Mouse (Mus musculus): ENCODE results near the gene Mfap2.

The Mfap2 gene

DNA sequence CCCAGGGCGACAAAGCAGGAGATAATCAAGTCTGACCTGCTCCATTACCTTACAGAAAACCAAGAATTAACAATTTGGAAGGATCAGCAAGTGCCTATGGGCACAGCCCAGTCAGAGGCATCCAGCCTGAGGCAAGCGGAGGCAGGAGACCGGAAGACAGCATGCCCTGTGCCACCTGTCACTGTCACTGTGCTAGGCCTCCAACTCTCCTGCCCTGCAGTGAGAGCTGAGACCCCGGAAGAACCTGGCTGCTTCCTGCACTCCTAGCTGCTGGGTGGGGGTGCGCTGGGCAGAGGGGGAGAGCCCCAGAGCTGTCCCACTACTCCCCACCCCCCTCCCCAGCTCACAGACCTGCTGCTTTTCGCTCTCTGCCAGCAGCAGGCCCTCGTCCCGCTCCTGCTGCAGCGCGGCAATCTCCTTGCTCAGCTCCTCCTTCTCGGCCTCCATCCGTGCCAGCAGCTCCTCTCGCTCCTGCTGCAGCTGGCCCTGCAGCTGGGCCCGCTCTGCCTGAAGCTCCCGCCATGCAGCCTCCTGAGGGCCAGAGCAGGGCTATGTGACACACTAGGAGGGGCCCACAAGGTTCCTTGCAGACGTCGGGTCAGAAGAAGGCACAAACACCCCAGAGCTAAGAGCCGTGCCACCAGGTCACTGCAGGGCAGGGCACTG is 20.5 kb downstream of the Mfap2 start:
- peak in 1 of 2 experiments; percentile 52 for DNase-seq

DNA sequence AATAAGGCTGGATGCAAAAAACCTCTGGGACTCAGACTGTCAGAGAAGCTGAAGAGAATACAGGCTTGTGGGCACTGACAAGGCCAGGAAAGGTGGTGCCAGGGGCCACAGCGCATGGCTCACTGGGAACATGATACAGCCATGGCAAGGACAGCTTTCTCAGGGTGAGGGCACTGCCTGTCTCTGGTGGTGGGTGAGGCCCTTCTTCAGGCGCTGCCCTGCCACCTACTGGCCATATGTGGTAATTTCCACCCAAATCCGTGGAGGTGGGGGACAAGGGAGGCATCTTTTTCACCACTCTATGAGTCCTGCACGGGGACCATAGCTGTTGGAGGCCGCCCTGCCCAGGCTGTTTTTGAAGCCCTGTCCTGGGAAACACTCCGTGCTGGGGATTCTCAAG is 21.5 kb downstream of the Mfap2 start:
- DNase-seq = peak; percentile 87 to 88

DNA sequence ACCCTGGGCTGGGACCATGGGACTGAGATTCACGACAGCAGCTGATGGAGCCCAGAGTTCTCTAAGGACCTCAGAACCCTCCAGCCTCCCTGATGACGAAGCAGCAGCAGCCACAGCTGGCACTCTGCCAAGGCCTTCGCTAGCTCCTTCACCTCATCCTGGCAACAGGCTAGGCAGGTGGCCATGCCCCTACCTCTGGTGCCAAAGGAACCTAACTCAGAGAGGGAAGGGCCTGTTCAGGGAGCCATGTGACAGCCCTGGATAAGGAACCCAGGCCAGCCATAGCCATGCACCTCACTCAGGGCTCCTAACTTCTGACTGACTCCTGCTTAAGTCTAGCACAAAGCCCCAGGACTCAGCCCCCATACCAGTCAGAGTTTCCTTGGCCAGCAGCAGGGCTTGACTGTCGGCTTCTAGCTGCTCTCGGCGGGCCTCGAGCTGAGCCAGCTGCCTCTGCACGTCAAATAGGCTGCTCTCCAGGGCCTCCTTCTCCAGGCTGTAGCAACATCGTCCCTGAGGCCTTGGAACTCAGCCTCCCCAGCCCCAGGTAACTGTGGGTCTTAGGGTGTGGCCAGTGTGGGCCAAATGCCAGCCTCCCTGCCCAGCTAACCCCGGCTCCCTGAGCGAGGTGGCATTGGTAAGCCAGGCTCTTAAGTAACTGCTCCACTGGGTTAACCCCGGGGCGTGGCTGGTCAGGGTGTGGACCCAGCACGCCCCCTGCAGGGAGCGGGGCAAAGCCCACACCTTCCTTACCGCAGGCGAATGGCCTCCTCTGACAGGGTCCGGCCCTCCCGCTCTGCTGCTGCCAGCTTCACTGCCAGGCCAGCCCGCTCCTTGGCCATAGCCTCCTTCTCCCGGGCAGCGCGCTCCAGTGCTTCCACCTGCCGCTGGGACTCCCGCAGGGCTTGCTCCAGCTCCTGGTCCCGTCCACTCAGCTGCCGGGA is 23.7 kb downstream of the Mfap2 start:
- DNase-seq = peak in 1 of 2 experiments; percentile 51

GRCm38 (mm10) chr4:141041117-141041516 is 30.9 kb downstream of the Mfap2 start:
- no peak for DNase-seq

- peak; percentile 54 to 58 for DNase-seq
Observed at GRCm38 (mm10) chr4:141044816-141045215, 34.6 kb downstream of the Mfap2 start.

- no peak for DNase-seq
Observed at GRCm38 (mm10) chr4:141048810-141049475, 38.7 kb downstream of the Mfap2 start.

GRCm38 (mm10) chr4:141049476-141049835 is 39.2 kb downstream of the Mfap2 start:
- no peak for DNase-seq

- no peak for DNase-seq
Observed at GRCm38 (mm10) chr4:141052442-141052841, 42.2 kb downstream of the Mfap2 start.

GRCm38 (mm10) chr4:141053138-141053537 is 42.9 kb downstream of the Mfap2 start:
- no peak for DNase-seq

- DNase-seq = peak; percentile 66 to 79
Observed at GRCm38 (mm10) chr4:141053568-141054161, 43.4 kb downstream of the Mfap2 start.

GRCm38 (mm10) chr4:141056970-141057369 is 46.8 kb downstream of the Mfap2 start:
- no peak for DNase-seq

- DNase-seq = no peak
Observed at GRCm38 (mm10) chr4:141058835-141059234, 48.6 kb downstream of the Mfap2 start.

DNA sequence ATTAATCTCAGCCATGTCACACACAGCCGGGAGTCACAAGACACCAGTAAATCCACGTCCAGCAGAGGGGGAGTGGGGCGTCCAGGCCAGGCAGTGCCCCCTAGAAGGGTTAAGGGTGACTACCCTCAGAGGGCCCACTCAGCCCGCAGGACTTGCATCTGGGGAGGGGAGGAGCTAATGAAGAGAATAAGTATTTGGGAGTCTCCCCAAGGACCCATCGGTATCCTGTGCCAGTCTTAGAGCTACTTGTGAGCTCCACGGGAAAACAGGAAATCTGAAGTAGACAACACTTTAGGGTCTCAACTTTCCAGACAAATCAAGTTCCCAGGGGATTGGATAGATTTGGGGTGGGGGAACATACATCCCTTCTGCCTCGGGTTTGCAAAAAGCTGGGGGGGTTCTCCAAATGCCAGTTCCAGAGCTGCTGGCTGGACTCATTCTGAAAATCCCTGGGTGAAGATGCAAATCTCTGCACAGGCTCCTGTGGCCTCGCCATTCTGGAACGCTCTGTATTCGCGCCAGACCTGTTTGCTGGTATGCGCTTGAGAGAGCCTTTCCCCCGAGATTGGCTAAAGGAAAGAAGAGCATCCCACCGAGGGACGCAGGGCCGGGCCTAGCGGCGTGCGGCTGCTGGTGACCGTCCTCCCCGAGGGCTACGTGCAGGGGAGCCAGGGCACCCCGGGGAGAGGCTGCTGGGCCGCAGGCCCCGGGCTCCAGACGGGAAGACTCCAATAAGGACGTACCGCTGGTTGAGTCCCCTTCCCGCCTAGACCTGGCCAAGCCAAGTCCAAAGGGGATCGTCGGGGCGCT is 49.6 kb downstream of the Mfap2 start:
- no peak for DNase-seq

DNA sequence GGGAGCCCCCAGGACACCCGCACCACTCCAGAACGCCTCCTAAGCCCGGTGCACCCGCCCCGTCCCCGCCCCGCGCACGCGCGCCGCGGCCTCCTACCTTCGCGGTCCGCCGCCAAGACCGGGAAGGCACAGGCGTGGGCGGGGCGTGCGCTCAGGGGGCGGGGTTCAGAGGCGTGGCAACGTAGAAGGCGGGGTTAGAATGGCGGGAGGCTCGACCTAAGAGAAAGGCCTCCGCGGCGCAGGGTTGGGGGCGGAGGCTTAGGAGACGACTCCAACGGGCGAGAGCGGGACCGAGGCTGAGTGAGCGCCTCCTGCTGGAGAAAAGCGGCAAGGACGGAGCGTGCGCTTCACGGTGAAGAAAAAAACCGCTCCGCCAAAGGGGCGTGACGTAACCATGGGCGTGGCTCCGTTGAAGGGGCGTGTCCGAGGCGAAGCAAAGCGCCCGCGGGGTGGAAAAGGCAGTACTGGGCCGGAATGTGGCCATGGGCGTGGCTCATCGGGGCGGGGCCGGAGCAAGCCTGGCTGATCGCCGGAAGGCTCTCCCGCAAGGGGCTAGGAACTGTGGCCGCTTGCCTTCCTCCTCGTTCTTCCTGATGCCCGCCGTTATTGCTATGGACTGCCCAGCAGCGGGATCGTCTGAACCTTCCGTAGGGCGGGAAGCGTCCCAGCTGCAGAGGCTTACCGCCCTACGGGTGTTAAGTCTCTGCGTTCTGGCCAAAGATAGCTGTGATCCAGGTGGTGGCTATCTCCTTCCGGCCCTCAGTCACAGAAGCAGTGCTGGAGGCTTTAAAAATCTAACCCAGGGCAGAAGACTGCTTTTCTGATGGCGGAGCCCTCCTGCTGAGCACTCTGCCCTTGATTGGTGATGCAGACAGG is 50.4 kb downstream of the Mfap2 start, which contains the start of gene Crocc:
Crocc (minus strand) TSS at position 125 of the 876 bp plus-strand sequence.
- DNase-seq = peak; percentile 100

GRCm38 (mm10) chr4:141064104-141064659 is 54.0 kb downstream of the Mfap2 start:
- peak in 1 of 2 experiments; percentile 1 for DNase-seq

DNA sequence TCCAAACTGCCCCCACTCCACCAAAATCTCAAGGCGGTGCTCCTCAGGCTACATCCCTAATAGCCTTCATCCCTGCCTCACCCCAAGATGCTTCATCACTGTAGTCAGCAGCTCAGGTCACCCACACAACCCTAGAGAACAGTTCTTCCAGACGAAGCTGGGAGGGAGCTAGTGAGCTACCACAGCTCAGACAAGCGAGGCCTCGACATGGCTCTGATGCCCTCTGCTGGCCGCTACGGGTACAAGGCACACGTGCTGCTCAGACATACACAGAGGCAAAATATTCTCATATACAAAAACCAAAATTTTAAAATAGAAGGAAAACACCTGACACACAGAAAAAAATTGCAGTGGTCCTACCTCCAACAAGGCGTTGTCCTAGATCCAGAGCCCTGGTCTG is 54.9 kb downstream of the Mfap2 start:
- DNase-seq = peak; percentile 80 to 83

All from cerebellum, postnatal 36 days (tissue).